Mouse (Mus musculus): ENCODE results near the gene Vps13d. TPM values are rescaled to one million over a fixed set of nuclear protein-coding genes. Genes with fewer than 3 reads are reported as not detected.

Vps13d gene
- polyA plus RNA-seq, 1 experiment from 2014 or later: 12.6 TPM

DNA sequence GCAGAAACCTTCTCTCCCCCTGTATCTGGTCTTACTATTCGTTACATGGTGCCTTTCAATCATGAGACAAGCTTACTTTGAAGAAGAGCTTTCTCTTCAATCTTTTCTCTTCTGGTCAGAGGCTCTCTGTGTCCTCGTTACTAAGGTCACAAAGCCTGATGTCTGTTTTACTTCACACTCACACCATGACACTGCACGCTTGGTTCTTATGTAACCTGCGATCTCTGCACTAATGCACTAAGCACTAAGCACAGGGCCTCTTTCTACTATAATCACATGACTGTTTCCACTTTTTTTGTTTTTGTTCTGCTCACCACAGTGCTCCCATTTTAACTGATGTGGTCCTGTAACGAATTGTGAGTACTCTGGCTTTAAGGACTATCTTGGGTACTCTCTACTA lies 146.8 kb downstream of the Vps13d start:
- H3K9me3 ChIP-seq (ENCODE audit: control insufficient read depth, low read length): no peaks in the 10 kb centered on the region
- peaks cover 15% of the 10 kb centered on the region; the same call in 1 of the 2 replicates for H3K36me3 ChIP-seq (ENCODE audit: control insufficient read depth, insufficient read depth, low read length)
- WGBS: 76% methylated on average over 5 of the region's 5 CpGs
- no peaks in the 10 kb centered on the region for H3K27me3 ChIP-seq (ENCODE audit: control insufficient read depth, insufficient read depth, low read length)
- no peak overlapping the region for H3K4me2 ChIP-seq (replicated peaks; ENCODE audit: low read depth, low read length)
- H3K27ac ChIP-seq (ENCODE audit: low read depth, low read length): no peak overlapping the region
- H3K4me1 ChIP-seq (ENCODE audit: control insufficient read depth, insufficient read depth, low read length): peaks cover 25% of the 10 kb centered on the region
- H3K9ac ChIP-seq (ENCODE audit: low read depth, low read length): no peak overlapping the region
- no peak for ATAC-seq (ENCODE audit: low FRiP score, low TSS enrichment)
- H3K4me3 ChIP-seq (ENCODE audit: low read length): no peak overlapping the region

DNA sequence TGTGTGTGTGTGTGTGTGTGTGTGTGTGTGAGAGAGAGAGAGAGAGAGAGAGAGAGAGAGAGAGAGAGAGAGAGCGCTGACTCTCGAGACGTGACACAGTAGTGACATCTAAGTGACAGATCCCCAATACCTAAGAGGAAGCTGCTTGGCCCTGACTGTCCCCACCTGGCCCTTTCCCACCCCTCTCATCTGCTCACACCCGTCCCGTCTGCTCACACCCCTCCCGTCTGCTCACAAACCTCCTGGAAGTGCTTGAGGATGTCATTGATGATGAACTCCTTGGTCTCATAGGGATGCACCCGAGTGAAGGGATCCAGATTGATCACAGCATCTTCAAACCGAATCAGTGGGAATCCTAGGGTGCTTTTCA lies 148.8 kb downstream of the Vps13d start:
- H3K4me1 ChIP-seq (ENCODE audit: control insufficient read depth, insufficient read depth, low read length): peaks cover 10% of the 10 kb centered on the region; the same call in 1 of the 2 replicates
- H3K27ac ChIP-seq (ENCODE audit: low read depth, low read length): no peak overlapping the region
- no peaks in the 10 kb centered on the region for H3K9me3 ChIP-seq (ENCODE audit: control insufficient read depth, low read length)
- H3K36me3 ChIP-seq (ENCODE audit: control insufficient read depth, insufficient read depth, low read length): peaks cover 11% of the 10 kb centered on the region; the same call in 1 of the 2 replicates
- no peak overlapping the region for H3K4me3 ChIP-seq (ENCODE audit: low read length)
- H3K4me2 ChIP-seq (replicated peaks; ENCODE audit: low read depth, low read length): no peak overlapping the region
- no peak for ATAC-seq (ENCODE audit: low FRiP score, low TSS enrichment)
- no peak overlapping the region for H3K9ac ChIP-seq (ENCODE audit: low read depth, low read length)
- 81% methylated on average over 7 of the region's 8 CpGs for WGBS
- H3K27me3 ChIP-seq (ENCODE audit: control insufficient read depth, insufficient read depth, low read length): no peaks in the 10 kb centered on the region

DNA sequence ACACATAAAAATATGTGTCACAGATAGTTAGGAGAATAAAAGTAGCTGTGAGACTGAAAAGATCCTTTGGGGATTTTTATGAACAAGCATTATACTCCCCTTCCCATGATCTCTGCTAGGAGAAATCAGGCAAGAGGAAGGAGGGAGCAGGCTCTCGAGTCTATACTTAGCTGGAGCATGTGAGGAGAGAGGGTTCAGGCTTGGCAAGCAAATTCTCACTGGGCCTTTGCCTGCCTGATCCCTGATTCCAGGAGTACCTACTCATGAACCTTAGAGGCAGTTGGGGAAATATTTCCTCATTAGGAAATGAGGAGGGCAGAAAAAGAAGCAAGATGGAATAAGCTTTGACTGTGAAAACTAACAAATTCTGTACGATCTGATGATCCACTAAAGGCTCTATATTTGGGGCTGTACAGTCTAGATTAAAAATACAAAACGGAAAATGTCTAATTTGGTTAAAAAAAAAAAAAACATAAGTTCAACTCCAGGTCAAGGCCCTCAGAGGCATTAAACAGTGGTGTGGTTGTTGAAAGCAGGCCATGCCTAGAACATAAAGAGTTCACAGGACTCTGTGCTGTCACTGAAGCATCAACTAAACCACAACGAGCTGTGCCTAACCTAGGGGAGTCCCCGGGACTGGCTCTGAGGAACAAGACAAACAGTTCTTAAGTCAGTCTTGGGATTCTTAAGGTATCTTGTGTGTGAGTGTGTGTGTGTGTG lies 149.3 kb downstream of the Vps13d start:
- Histone ChIP-seq H3K9me3 (ENCODE audit: control insufficient read depth, low read length) (no peaks in the 10 kb centered on the region), H3K4me1 (ENCODE audit: control insufficient read depth, insufficient read depth, low read length) (peaks cover 5% of the 10 kb centered on the region; the same call in 1 of the 2 replicates), H3K27ac (ENCODE audit: low read depth, low read length) (no peak overlapping the region), H3K9ac (ENCODE audit: low read depth, low read length) (no peak overlapping the region), H3K36me3 (ENCODE audit: control insufficient read depth, insufficient read depth, low read length) (peaks cover 11% of the 10 kb centered on the region; the same call in 1 of the 2 replicates), H3K27me3 (ENCODE audit: control insufficient read depth, insufficient read depth, low read length) (no peaks in the 10 kb centered on the region), H3K4me3 (ENCODE audit: low read length) (no peak overlapping the region), H3K4me2 (replicated peaks; ENCODE audit: low read depth, low read length) (no peak overlapping the region)
- WGBS: 59% methylated on average over 5 of the region's 5 CpGs
- ATAC-seq (ENCODE audit: low FRiP score, low TSS enrichment): no peak

DNA sequence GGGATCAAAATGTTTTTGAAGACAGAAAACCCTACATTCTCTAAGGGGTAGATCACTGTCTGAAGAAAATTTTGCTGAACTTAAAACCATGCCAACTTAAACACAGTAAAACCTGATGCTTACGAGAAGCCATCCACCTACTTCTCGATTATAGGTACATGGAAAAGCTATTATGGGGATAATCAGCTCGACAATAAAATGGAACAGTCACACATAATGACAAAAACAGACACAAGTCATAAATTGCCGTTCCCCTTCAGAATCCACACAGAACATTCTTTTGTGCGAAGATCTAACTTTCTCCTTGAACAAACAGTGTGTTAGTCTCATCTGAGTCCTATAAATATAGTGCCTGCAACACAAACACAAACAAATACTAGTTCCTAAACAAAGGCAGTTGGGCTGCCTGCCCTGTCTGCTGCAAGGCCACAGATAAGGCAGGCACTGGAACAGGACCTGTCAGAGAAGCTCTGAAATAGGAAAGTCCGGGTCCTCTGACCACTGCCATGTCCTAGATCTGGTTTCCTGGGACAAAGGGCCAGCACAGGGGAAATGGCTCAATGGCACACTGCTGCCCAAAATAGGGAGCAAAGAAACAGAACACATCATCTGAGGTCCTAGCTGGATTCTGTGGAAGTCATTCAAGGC lies 153.5 kb downstream of the Vps13d start:
- ATAC-seq (ENCODE audit: low FRiP score, low TSS enrichment): no peak

DNA sequence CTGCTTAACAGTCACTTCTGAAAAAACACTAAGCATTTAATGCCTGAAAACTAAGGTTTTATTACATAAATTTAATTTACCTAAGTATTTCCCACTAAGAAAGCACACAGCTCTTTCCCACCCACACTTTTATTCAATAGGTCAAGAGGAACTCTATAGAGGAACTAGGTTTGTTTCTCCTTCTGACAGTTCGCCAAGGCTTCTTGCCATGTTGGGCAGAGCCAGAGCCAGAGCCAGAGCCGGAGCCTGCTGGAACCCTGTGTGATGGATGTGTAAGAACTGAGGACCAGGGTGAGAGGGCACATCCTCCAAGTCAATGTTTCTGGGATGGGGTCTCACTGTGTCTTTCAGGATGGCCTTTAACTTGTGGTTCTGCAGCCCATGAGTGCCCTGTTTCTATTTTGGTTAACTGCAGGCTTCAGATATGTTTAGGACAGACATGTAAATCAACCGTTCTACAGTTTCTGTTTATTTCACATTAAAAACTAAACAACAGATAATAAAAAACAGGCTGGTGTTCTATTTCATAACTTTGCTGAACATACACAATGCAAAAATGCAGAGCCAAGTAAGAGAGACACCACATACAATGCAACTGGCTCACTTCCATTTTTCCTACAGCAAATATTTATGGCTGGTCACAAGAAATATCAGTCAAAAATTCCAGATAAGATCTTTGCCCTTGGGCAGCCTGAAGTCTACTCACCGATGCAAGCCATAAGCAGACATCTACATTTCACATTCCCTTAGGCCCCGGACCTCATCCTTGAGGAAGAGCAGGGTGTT lies 157.0 kb downstream of the Vps13d start:
- peak overlapping the region; percentile 60; the same call in 1 of the 2 replicates for H3K27ac ChIP-seq (ENCODE audit: low read depth, low read length)
- ATAC-seq (ENCODE audit: low FRiP score, low TSS enrichment): no peak
- 61% methylated on average over 5 of the region's 5 CpGs for WGBS

More for the DNA sequence above, 153.5 kb downstream of the Vps13d start:
- H3K27ac ChIP-seq (ENCODE audit: low read depth, low read length): no peak overlapping the region
- H3K4me1 ChIP-seq (ENCODE audit: control insufficient read depth, insufficient read depth, low read length): peaks cover 10% of the 10 kb centered on the region; the same call in 1 of the 2 replicates
- no peak overlapping the region for H3K9ac ChIP-seq (ENCODE audit: low read depth, low read length)
- H3K4me3 ChIP-seq (ENCODE audit: low read length): no peak overlapping the region
- no peak overlapping the region for H3K4me2 ChIP-seq (replicated peaks; ENCODE audit: low read depth, low read length)
- no peaks in the 10 kb centered on the region for H3K9me3 ChIP-seq (ENCODE audit: control insufficient read depth, low read length)
- peaks cover 11% of the 10 kb centered on the region; the same call in 1 of the 2 replicates for H3K36me3 ChIP-seq (ENCODE audit: control insufficient read depth, insufficient read depth, low read length)
- 50% methylated on average over 6 of the region's 6 CpGs for WGBS
- H3K27me3 ChIP-seq (ENCODE audit: control insufficient read depth, insufficient read depth, low read length): no peaks in the 10 kb centered on the region

DNA sequence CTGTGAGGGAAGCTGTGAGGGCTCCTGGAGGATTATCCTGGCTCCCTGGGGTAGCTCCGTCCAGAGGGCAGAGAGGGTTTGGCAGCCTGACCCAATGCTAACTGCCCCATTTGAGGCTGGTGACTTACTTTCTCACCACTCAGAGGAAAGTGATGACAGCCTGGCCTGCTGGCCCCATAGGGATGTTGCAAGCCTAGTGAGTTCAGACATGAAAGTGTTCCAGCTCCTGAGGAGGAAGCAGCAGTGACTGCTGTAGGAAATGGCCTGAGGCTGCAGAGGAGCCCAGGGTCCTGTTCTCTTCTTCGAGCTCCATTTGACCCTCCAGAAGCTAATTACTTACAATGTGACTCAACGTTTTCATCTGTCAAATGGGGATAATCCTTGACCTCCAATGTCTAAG lies 157.8 kb downstream of the Vps13d start:
- H3K36me3 ChIP-seq (ENCODE audit: control insufficient read depth, insufficient read depth, low read length): no peaks in the 10 kb centered on the region; the same call in 1 of the 2 replicates
- ATAC-seq (ENCODE audit: low FRiP score, low TSS enrichment): no peak
- no peaks in the 10 kb centered on the region for H3K9me3 ChIP-seq (ENCODE audit: control insufficient read depth, low read length)
- H3K4me1 ChIP-seq (ENCODE audit: control insufficient read depth, insufficient read depth, low read length): peaks cover 45% of the 10 kb centered on the region
- H3K27ac ChIP-seq (ENCODE audit: low read depth, low read length): no peak overlapping the region
- H3K4me3 ChIP-seq (ENCODE audit: low read length): no peak overlapping the region
- H3K9ac ChIP-seq (ENCODE audit: low read depth, low read length): no peak overlapping the region
- H3K27me3 ChIP-seq (ENCODE audit: control insufficient read depth, insufficient read depth, low read length): no peaks in the 10 kb centered on the region
- 45% methylated on average over 3 of the region's 3 CpGs for WGBS
- H3K4me2 ChIP-seq (replicated peaks; ENCODE audit: low read depth, low read length): no peak overlapping the region

More for the DNA sequence above, 157.0 kb downstream of the Vps13d start:
- Histone ChIP-seq H3K4me1 (ENCODE audit: control insufficient read depth, insufficient read depth, low read length) (peaks cover 44% of the 10 kb centered on the region), H3K9ac (ENCODE audit: low read depth, low read length) (no peak overlapping the region), H3K36me3 (ENCODE audit: control insufficient read depth, insufficient read depth, low read length) (no peaks in the 10 kb centered on the region; the same call in 1 of the 2 replicates), H3K4me2 (replicated peaks; ENCODE audit: low read depth, low read length) (no peak overlapping the region), H3K4me3 (ENCODE audit: low read length) (no peak overlapping the region), H3K27me3 (ENCODE audit: control insufficient read depth, insufficient read depth, low read length) (no peaks in the 10 kb centered on the region), H3K9me3 (ENCODE audit: control insufficient read depth, low read length) (no peaks in the 10 kb centered on the region)

DNA sequence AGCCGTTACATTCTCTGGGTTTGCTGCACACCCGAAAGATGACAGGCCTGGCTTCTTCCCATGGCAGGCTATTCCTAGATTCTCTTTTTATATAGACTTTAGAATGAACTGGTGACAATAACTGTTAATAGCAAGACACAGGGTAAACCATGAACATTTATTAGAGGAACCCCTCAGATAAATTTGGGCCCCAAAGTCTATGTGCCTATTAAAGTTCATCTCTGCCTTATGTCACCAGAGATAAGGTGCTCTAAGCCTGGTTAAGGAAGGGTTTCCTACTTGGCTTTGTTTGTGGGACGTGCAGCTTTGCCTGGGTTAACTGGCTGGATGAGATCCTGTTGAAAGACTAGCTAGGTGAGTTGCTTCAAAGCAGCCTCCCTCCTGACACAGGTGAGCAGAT lies 159.4 kb downstream of the Vps13d start:
- Histone ChIP-seq H3K27ac (ENCODE audit: low read depth, low read length) (peak overlapping the region; percentile 77), H3K9ac (ENCODE audit: low read depth, low read length) (no peak overlapping the region), H3K4me3 (ENCODE audit: low read length) (no peak overlapping the region)

DNA sequence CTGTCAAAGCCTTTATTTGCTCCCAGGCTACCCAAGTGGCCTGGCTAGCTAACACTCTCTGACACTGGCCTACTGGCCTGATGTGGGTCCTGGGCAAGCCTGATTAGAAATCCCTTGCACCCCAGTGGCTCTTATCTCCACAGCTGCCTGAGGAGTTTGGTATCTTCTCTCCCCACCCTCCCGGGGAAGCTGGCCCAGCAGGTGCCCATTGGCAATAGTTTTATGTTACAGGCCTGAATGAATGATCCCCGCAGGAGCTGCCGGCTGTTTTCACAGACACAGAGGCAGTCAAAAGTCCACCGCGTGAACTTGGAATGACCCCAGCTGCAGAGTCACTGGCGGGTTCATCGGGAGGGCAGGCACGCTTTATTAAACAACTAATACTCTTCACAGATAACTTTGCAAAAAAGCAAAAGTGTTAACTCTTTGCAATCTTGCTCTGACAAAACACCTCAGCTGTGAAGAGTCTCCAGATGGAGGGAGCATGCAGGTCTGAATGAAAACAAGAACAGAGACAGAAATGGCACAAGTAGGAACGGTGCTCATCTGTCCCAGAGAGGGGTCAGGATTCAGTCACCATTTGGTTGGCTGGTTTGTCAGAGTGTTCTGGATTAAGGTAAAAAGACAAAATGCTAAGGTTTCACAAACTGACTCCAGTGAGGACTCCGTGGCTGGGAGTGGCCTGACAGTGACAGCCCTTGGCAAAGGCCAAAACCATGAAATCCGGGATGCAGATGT lies 160.1 kb downstream of the Vps13d start:
- Histone ChIP-seq H3K4me1 (ENCODE audit: control insufficient read depth, insufficient read depth, low read length) (peaks cover 54% of the 10 kb centered on the region), H3K36me3 (ENCODE audit: control insufficient read depth, insufficient read depth, low read length) (no peaks in the 10 kb centered on the region; the same call in 1 of the 2 replicates), H3K27me3 (ENCODE audit: control insufficient read depth, insufficient read depth, low read length) (no peaks in the 10 kb centered on the region), H3K9ac (ENCODE audit: low read depth, low read length) (no peak overlapping the region), H3K9me3 (ENCODE audit: control insufficient read depth, low read length) (no peaks in the 10 kb centered on the region), H3K4me2 (replicated peaks; ENCODE audit: low read depth, low read length) (peak overlapping the region; percentile 10; the same call in 1 of the 2 replicates), H3K4me3 (ENCODE audit: low read length) (no peak overlapping the region), H3K27ac (ENCODE audit: low read depth, low read length) (peak overlapping the region; percentile 77)
- ATAC-seq (ENCODE audit: low FRiP score, low TSS enrichment): peak; percentile 87
- 3% methylated on average over 11 of the region's 11 CpGs for WGBS

More for the DNA sequence above, 159.4 kb downstream of the Vps13d start:
- Histone ChIP-seq H3K27me3 (ENCODE audit: control insufficient read depth, insufficient read depth, low read length) (no peaks in the 10 kb centered on the region), H3K4me1 (ENCODE audit: control insufficient read depth, insufficient read depth, low read length) (peaks cover 54% of the 10 kb centered on the region), H3K36me3 (ENCODE audit: control insufficient read depth, insufficient read depth, low read length) (no peaks in the 10 kb centered on the region; the same call in 1 of the 2 replicates), H3K9me3 (ENCODE audit: control insufficient read depth, low read length) (no peaks in the 10 kb centered on the region), H3K4me2 (replicated peaks; ENCODE audit: low read depth, low read length) (no peak overlapping the region)
- WGBS: 43% methylated on average over 3 of the region's 3 CpGs
- ATAC-seq (ENCODE audit: low FRiP score, low TSS enrichment): no peak
